Mouse (Mus musculus) kidney, embryonic 14.5 days (tissue): ENCODE data around the gene 4933424G06Rik. TPM values are rescaled to one million over a fixed set of nuclear protein-coding genes. Genes with fewer than 3 reads are reported as not detected.

Experiments used
- ATAC-seq: fragments of 200-750 bp; cut with Nextera tagmentation; 2 replicates; pipeline ENCODE4 v1.8.0; 2017; ENCODE audit warnings: moderate number of reproducible peaks, mild to moderate bottlenecking, moderate TSS enrichment, moderate library complexity; ENCODE audit not compliant: low FRiP score, low TSS enrichment
- H3K27ac ChIP-seq: fragments of 300-500 bp; sonication (generic); 2 replicates; pipeline ENCODE4 v1.5.1; 2014; ENCODE audit warnings: low read depth, mild to moderate bottlenecking, low read length, moderate library complexity, mixed read lengths
- H3K27me3 ChIP-seq: fragments of 300-500 bp; sonication (generic); 2 replicates; pipeline ENCODE4 v1.6.1; 2014; ENCODE audit warnings: mild to moderate bottlenecking, low read length; ENCODE audit not compliant: control insufficient read depth, insufficient read depth
- H3K36me3 ChIP-seq: fragments of 300-500 bp; sonication (generic); 2 replicates; pipeline ENCODE4 v1.6.1; 2014; ENCODE audit warnings: low read length, mixed read lengths; ENCODE audit not compliant: control insufficient read depth, insufficient read depth
- H3K4me1 ChIP-seq: fragments of 300-500 bp; sonication (generic); 2 replicates; pipeline ENCODE4 v1.6.1; 2014; ENCODE audit warnings: low read length, mixed read lengths; ENCODE audit not compliant: control insufficient read depth, insufficient read depth
- H3K4me2 ChIP-seq: fragments of 300-500 bp; sonication (generic); replicated peaks from 2 replicates; pipeline ENCODE4 v1.6.1; 2014; ENCODE audit warnings: low read depth, mild to moderate bottlenecking, low read length
- H3K4me3 ChIP-seq: fragments of 300-500 bp; sonication (generic); 2 replicates; pipeline ENCODE4 v1.5.1; 2014; ENCODE audit warnings: mild to moderate bottlenecking, low read length
- H3K9ac ChIP-seq: fragments of 300-500 bp; sonication (generic); 2 replicates; pipeline ENCODE4 v1.6.1; 2014; ENCODE audit warnings: low read depth, mild to moderate bottlenecking, low read length, moderate library complexity
- H3K9me3 ChIP-seq: fragments of 300-500 bp; sonication (generic); 2 replicates; pipeline ENCODE4 v1.6.1; 2016; ENCODE audit warnings: low read length; ENCODE audit not compliant: control insufficient read depth
- WGBS: fragments of 180-500 bp; shearing (Covaris S2); extraction: QIAGEN DNeasy Blood & Tissue Kit; methylation state at CpG from one replicate; pipeline ENCODE4 v1.1.7; 2014; 5-methylcytosine and 5-hydroxymethylcytosine counted together
- polyA plus RNA-seq: library from polyadenylated mRNA; unstranded; fragments of >200 nt; fragmentation: Nextera tagmentation; extraction: Ambion mirVana; gene quantifications from 2 replicates; pipeline ENCODE4 v1.2.1, GENCODE M21; 2014

4933424G06Rik gene
- polyA plus RNA-seq, 1 experiment from 2014 or later, result not detected

DNA sequence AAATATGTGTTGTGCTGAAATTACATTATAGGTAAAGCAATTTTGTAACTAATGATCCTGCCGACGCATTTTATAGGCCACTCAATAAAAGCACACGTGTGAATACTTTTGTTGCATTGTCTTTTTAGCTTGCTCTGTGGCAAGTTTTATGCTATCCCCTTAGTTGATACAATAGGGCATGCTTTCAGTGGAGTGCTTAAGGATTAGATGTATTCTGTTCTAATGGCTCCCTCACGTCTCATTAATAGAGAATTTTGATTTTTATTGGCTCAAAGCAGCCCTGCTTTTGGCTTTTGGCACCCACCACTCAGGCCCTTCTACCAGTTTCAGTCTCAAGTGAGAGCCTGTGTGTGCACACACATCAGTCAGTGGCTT, 14.1 kb downstream of the 4933424G06Rik start:
- Histone ChIP-seq H3K36me3 (no peaks in the 10 kb centered on the region), H3K4me3 (no peak overlapping the region), H3K9me3 (no peaks in the 10 kb centered on the region), H3K4me2 (no peak overlapping the region), H3K4me1 (peaks cover 6% of the 10 kb centered on the region; the same call in 1 of the 2 replicates), H3K27me3 (no peaks in the 10 kb centered on the region), H3K9ac (no peak overlapping the region), H3K27ac (no peak overlapping the region)
- no peak for ATAC-seq
- 49% methylated on average over 4 of the region's 4 CpGs for WGBS

DNA sequence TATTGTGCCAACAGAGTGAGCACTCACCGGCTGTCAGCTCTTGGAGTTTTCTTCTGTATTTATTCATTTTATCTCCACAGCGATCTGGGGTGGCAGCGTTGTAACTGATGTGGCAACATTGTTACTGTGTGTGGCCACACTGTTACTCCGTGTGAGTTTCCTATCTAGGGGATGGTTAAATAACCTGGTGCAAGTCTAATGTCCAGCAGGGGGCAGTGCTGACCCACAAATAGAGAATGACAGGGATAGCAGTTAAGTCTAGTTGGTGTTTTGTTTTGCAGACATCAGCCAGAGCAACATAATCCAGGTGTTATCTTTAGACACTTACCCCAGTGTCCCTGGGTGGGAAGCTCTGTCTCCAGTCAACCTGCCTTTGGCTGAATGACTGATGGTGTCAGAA, 27.4 kb downstream of the 4933424G06Rik start:
- ATAC-seq, result peak; percentile 35; the same call in 1 of the 2 replicates
- Histone ChIP-seq H3K4me1 (no peaks in the 10 kb centered on the region), H3K9me3 (no peaks in the 10 kb centered on the region), H3K9ac (no peak overlapping the region), H3K36me3 (no peaks in the 10 kb centered on the region), H3K4me3 (no peak overlapping the region), H3K4me2 (no peak overlapping the region), H3K27ac (no peak overlapping the region), H3K27me3 (no peaks in the 10 kb centered on the region)
- WGBS, result 11% methylated on average over 4 of the region's 4 CpGs

DNA sequence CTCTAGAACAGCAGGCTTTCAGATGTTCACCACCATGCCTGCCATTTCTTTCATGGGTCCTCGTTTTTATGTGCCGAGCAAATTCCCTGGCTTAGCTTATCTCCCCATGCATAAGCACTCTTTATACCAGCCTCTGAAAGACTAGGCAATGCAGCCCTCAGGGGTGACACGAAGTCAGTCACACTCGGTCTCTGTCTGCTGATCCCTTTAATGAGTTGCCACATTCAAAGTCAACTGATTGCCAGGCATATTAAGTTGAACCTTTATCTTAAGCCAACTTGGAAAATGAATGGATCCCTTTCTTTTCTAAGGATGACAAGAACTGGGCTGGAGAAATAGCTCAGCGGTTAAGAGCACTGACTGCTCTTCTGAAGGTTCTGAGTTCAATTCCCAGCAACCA, 29.3 kb downstream of the 4933424G06Rik start:
- H3K9me3 ChIP-seq, result no peaks in the 10 kb centered on the region
- 87% methylated on average over 5 of the region's 5 CpGs for WGBS
- H3K4me2 ChIP-seq, result no peak overlapping the region
- H3K4me1 ChIP-seq, result no peaks in the 10 kb centered on the region
- no peak overlapping the region for H3K27ac ChIP-seq
- H3K4me3 ChIP-seq, result no peak overlapping the region
- no peaks in the 10 kb centered on the region for H3K27me3 ChIP-seq
- no peak overlapping the region for H3K9ac ChIP-seq
- no peaks in the 10 kb centered on the region for H3K36me3 ChIP-seq
- ATAC-seq, result no peak

DNA sequence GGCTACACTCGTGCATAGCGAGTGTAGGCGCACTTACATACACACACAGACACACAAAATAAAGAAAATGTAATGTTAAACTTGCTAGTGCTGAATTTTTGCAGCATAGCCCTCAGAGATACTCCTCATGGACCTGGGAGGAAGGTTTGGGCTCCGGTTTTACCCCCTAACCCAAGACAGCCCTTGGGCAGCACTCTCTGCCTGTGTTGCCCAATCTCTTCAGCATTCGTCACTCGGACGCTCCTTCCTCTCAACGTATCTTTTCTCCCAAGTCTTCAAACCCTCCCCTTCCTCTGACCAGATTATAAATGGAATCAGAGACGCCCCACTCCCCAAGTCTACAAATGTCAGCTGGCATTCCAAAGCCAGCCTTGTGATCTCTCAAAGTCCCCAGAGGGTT, 33.1 kb downstream of the 4933424G06Rik start:
- Histone ChIP-seq H3K36me3 (no peaks in the 10 kb centered on the region), H3K27ac (no peak overlapping the region), H3K4me3 (no peak overlapping the region), H3K4me2 (no peak overlapping the region), H3K9me3 (no peaks in the 10 kb centered on the region), H3K4me1 (no peaks in the 10 kb centered on the region), H3K9ac (no peak overlapping the region), H3K27me3 (no peaks in the 10 kb centered on the region)
- no peak for ATAC-seq
- WGBS, result 80% methylated on average over 9 of the region's 9 CpGs

DNA sequence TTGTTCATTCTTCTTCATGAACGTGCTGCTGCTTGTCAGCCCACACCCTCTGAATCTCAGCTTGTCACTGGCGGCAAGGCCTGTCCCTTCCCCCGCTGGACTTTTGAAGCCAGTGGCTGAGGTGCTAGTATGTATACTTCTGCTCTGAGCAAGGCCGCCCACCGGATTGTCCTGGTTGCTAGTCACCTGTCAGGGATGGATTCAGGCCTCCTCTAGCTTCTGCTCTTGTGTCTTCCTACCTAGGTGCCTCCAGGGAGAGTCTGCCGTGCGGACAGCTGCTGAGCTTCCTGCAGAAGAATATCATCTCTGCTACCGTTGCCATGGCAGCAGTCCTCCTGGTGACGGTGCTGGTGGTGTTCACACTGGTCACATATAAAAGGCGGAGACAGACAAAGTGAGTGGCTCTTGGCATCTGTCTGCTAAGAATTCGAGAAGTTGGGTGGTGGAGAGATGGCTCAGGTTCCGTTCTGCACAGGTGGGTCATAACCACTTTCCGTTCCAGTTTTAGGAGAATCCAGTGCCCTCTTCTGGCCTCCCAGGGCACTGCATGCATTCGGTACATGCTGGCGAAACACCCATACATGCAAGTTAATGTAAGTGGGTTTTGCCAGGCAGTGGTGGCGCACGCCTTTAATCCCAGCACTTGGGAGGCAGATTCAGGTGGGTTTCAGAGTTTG, 34.5 kb downstream of the 4933424G06Rik start:
- peak overlapping the region; percentile 21 for H3K4me2 ChIP-seq
- ATAC-seq, result peak; percentile 46; the same call in 1 of the 2 replicates
- H3K27ac ChIP-seq, result no peak overlapping the region
- H3K4me3 ChIP-seq, result peak overlapping the region; percentile 12; the same call in 1 of the 2 replicates
- H3K9ac ChIP-seq, result no peak overlapping the region
- H3K4me1 ChIP-seq, result no peaks in the 10 kb centered on the region
- 26% methylated on average over 17 of the region's 17 CpGs for WGBS
- H3K9me3 ChIP-seq, result no peaks in the 10 kb centered on the region
- no peaks in the 10 kb centered on the region for H3K27me3 ChIP-seq
- H3K36me3 ChIP-seq, result no peaks in the 10 kb centered on the region

DNA sequence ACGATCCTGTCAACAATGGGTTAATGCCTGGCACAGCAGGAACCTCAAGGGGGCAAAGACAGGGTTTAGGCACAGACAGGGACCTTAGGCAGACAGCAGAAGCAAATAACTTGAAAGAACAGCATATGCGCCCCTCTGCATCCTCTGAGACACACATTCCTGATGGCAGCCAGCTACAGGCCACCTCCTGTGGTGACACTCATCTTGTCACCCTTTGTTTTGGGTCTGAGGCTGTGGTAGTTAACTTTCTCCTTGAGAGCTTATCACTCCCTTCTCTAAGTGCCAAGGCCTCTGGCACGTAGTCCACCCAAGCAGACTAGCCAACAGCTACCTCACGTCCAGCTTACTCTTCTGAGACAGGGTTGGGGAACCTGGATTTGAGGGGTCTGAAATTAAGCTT, 35.7 kb downstream of the 4933424G06Rik start:
- WGBS, result 62% methylated on average over 4 of the region's 4 CpGs
- ATAC-seq, result 0 out of 2 replicates have a peak, but pooled peaks have one; percentile 20
- Histone ChIP-seq H3K36me3 (no peaks in the 10 kb centered on the region), H3K4me3 (no peak overlapping the region), H3K27me3 (no peaks in the 10 kb centered on the region), H3K4me2 (no peak overlapping the region), H3K9ac (no peak overlapping the region), H3K9me3 (no peaks in the 10 kb centered on the region), H3K4me1 (no peaks in the 10 kb centered on the region), H3K27ac (no peak overlapping the region)

DNA sequence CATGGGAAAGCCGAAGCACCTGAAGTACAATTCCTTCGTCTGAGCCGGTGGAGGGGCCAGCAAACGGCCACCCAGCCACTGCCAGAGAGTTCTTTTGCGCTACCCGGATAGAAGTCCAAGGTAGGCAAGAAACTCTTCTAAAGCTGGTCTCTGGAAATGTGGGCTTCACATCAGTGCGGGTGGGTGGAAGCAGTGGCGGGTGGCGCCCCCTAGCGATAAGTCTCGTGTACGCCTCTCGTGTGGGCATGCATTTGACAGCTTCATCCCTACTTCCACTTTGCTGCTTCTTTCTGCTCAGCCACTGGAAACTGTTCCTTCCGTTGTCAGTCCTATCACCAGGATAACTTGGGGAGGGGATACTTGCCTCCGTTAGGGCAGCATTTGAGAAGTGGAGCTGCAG, 36.5 kb downstream of the 4933424G06Rik start:
- no peak overlapping the region for H3K4me2 ChIP-seq
- H3K27me3 ChIP-seq, result no peaks in the 10 kb centered on the region
- H3K4me3 ChIP-seq, result no peak overlapping the region
- no peaks in the 10 kb centered on the region for H3K9me3 ChIP-seq
- ATAC-seq, result no peak
- 55% methylated on average over 15 of the region's 15 CpGs for WGBS
- H3K36me3 ChIP-seq, result no peaks in the 10 kb centered on the region
- H3K4me1 ChIP-seq, result no peaks in the 10 kb centered on the region
- no peak overlapping the region for H3K9ac ChIP-seq
- no peak overlapping the region for H3K27ac ChIP-seq

DNA sequence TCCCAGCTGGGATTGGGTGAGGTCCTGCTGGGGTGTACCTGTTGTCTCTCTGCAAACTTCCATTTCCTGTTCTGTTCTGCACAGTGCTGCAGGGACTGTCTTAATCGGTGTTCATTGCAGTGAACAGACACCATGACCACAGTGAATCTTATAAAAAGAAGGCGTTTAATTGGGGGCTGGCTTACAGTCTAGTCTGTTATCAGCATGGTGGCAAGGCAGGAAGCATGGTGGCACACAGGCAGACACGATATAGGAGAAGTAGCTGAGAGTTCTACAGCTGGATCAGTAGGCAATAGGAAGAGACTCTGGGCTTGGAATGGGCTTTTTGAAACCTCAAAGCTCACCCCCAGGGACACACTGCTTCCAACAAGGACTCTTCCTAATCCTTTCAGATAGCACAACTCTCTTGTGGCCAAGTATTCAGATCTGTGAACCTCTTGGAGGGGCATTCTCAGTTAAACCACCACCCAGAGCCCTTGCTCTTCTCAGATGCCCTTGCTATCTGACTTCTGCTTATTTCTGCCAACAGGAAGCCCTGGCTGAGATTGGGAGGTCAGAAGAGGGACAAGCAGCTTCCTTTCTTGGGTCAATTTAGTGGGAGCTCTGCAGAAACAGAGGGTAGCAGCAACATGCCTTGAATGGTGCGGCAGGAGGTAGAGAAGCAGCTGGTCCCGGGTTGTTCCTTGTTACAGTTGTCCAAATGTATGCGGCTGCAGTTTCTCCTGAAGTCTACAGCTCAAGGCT, 44.2 kb downstream of the 4933424G06Rik start:
- Histone ChIP-seq H3K4me1 (no peaks in the 10 kb centered on the region), H3K9ac (no peak overlapping the region), H3K36me3 (no peaks in the 10 kb centered on the region), H3K27ac (no peak overlapping the region), H3K27me3 (no peaks in the 10 kb centered on the region), H3K4me3 (no peak overlapping the region), H3K9me3 (no peaks in the 10 kb centered on the region), H3K4me2 (no peak overlapping the region)
- no peak for ATAC-seq
- WGBS, result 79% methylated on average over 6 of the region's 6 CpGs

DNA sequence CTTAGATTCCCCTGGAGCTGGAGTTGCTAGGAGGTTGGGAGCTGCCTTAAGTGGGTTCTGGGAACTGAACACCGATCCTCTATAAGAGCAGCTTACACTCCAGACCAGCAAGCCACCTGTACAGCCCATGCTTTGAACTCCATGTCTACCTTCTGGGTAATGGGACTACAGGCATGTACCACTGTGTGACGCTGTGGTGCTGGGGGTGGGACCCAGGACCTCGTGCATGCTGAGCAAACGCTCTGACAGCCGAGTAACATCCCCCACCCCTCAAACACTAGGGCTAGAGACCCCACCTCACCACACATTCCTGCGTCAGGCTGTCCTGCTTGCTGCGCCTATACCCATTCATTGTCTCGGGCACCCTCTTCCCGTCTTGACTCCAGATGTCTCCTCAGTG, 48.6 kb downstream of the 4933424G06Rik start:
- Histone ChIP-seq H3K9me3 (no peaks in the 10 kb centered on the region), H3K27me3 (no peaks in the 10 kb centered on the region), H3K4me2 (no peak overlapping the region), H3K4me1 (no peaks in the 10 kb centered on the region), H3K27ac (no peak overlapping the region), H3K4me3 (no peak overlapping the region), H3K36me3 (no peaks in the 10 kb centered on the region), H3K9ac (no peak overlapping the region)
- no peak for ATAC-seq
- 89% methylated on average over 9 of the region's 9 CpGs for WGBS
